8 mouse cellular contexts compared by ENCODE assay signal in genomic region chr13:62887712-62888441, GRCm38 (mm10). TPM values are rescaled to one million over a fixed set of nuclear protein-coding genes. Genes with fewer than 3 reads are reported as not detected.
DNase-seq lines count a peak whose midpoint lies in the region; ATAC-seq and TF ChIP-seq lines count a peak whose summit lies in the region.

Gene Fbp1 (minus strand): TSS chr13:62888282.

- H3K27ac ChIP-seq in heart, embryonic 16.5 days (ENCODE audit: low read length) = no peak within 1 kb of the TSS
- no peak within 1 kb of the TSS for H3K27ac ChIP-seq in embryonic facial prominence, embryonic 11.5 days (replicated peaks; ENCODE audit: low read depth, low read length)
- H3K27ac ChIP-seq in kidney, adult 2 months (ENCODE audit: insufficient read depth, low read depth, low read length) = peak within 1 kb of the TSS; percentile 95

- ATAC-seq in heart, embryonic 16.5 days (replicated peaks; ENCODE audit: extremely low read depth, insufficient read depth, low FRiP score) = peak; percentile 46; the same call in 1 of the 2 replicates
- ATAC-seq in embryonic facial prominence, embryonic 11.5 days (replicated peaks; ENCODE audit: insufficient number of reproducible peaks, low FRiP score, low TSS enrichment, low read depth) = peak; percentile 48; the same call in 1 of the 2 replicates
- peak; percentile 82 for ATAC-seq in megakaryocyte, adult 5-6 weeks (ENCODE audit: poor library complexity, severe bottlenecking)

- H3K4me1 ChIP-seq in heart, embryonic 16.5 days (ENCODE audit: control insufficient read depth, insufficient read depth, low read length) = no peaks in the 10 kb centered on the region
- no peaks in the 10 kb centered on the region for H3K4me1 ChIP-seq in embryonic facial prominence, embryonic 11.5 days (ENCODE audit: control insufficient read depth, insufficient read depth, low read length)
- H3K4me1 ChIP-seq in kidney, adult 2 months (ENCODE audit: control insufficient read depth, insufficient read depth, low read length) = peaks cover 15% of the 10 kb centered on the region

- H3K9ac ChIP-seq in heart, embryonic 16.5 days (ENCODE audit: low read length) = no peak within 1 kb of the TSS; the same call in 1 of the 2 replicates
- no peak within 1 kb of the TSS for H3K9ac ChIP-seq in embryonic facial prominence, embryonic 11.5 days (replicated peaks; ENCODE audit: low read length)

- peak within 1 kb of the TSS; percentile 57 for H3K4me2 ChIP-seq in heart, embryonic 16.5 days (ENCODE audit: low read depth, low read length)
- peak within 1 kb of the TSS; percentile 24 for H3K4me2 ChIP-seq in embryonic facial prominence, embryonic 11.5 days (ENCODE audit: low read depth, low read length)

- TF ChIP-seq CTCF in kidney, adult 2 months (conservative IDR thresholded peaks at IDR 0.05; ENCODE audit: insufficient read depth, insufficient read length, low read depth, low read length) = no peak

- no peaks in the 10 kb centered on the region; the same call in 1 of the 2 replicates for H3K9me3 ChIP-seq in heart, embryonic 16.5 days (replicated peaks; ENCODE audit: control insufficient read depth, low read length)
- H3K9me3 ChIP-seq in embryonic facial prominence, embryonic 11.5 days (replicated peaks; ENCODE audit: control insufficient read depth, low read length) = no peaks in the 10 kb centered on the region

- H3K36me3 ChIP-seq in heart, embryonic 16.5 days (ENCODE audit: control insufficient read depth, insufficient read depth) = no peaks in the 10 kb centered on the region
- H3K36me3 ChIP-seq in embryonic facial prominence, embryonic 11.5 days (replicated peaks; ENCODE audit: control insufficient read depth, insufficient read depth, low read depth, low read length) = no peaks in the 10 kb centered on the region
- H3K36me3 ChIP-seq in kidney, adult 2 months (ENCODE audit: control insufficient read depth, insufficient read depth, low read length) = no peaks in the 10 kb centered on the region; the same call in 1 of the 2 replicates

- H3K4me3 ChIP-seq in heart, embryonic 16.5 days (ENCODE audit: low read length) = peak within 1 kb of the TSS; percentile 42
- peak within 1 kb of the TSS; percentile 1; the same call in 1 of the 2 replicates for H3K4me3 ChIP-seq in embryonic facial prominence, embryonic 11.5 days (ENCODE audit: low read depth, low read length)
- peak within 1 kb of the TSS; percentile 71 for H3K4me3 ChIP-seq in kidney, adult 2 months (ENCODE audit: insufficient read depth, low read depth, low read length)

- TF ChIP-seq POLR2A in kidney, adult 2 months (IDR thresholded peaks at IDR 0.05; ENCODE audit: low read depth, low read length) = no peak

- no peak for DNase-seq in heart, postnatal 14 days
- no peak for DNase-seq in embryonic facial prominence, embryonic 11.5 days (ENCODE audit: low spot score)
- DNase-seq in kidney, adult 2 months = peak; percentile 91
- DNase-seq in thymus, postnatal 10 days (ENCODE audit: low spot score in 2 of 2) = peak; percentile 35 to 48
- DNase-seq in right cerebral cortex, postnatal 14 days = no peak
- DNase-seq in urinary bladder, postnatal 25 days (ENCODE audit: low spot score) = no peak

- 6% methylated on average over 29 of the region's 29 CpGs for WGBS in heart, embryonic 16.5 days
- 3% methylated on average over 29 of the region's 29 CpGs for WGBS in embryonic facial prominence, embryonic 11.5 days
- 7% methylated on average over 29 of the region's 29 CpGs for WGBS in kidney, adult 2 months

- peaks cover 28% of the 10 kb centered on the region for H3K27me3 ChIP-seq in heart, embryonic 16.5 days (ENCODE audit: control insufficient read depth, insufficient read depth, low read length)
- H3K27me3 ChIP-seq in embryonic facial prominence, embryonic 11.5 days (ENCODE audit: control insufficient read depth, insufficient read depth, low read length) = peaks cover 19% of the 10 kb centered on the region
- H3K27me3 ChIP-seq in kidney, adult 2 months (replicated peaks; ENCODE audit: control insufficient read depth, insufficient read depth, low read length) = no peaks in the 10 kb centered on the region

- intact Hi-C loops in heart, postnatal 14 days (cut with DNase I) = no loop called here

RNA-seq across cellular contexts. Expression of gene Fbp1, which starts in this region (rescaled TPM):
- polyA plus RNA-seq in heart, embryonic 16.5 days (2015; fragmentation: Nextera tagmentation; extraction: Ambion mirVana) = 6.5 and 7.7 TPM in 2 replicates
- not detected for total RNA-seq in heart, postnatal 14 days (2021)
- polyA plus RNA-seq in embryonic facial prominence, embryonic 11.5 days (2014; fragmentation: Nextera tagmentation; extraction: Ambion mirVana) = 0.31 TPM in 1 of 2 replicates, not detected in the other
- polyA plus RNA-seq in kidney, adult 2 months (2012; rRNA removed) = 1,525 and 1,684 TPM in 2 replicates
- total RNA-seq in megakaryocyte, adult 5-6 weeks (2015) = 0.20 and 2.7 TPM in 2 replicates
- total RNA-seq in megakaryocyte, adult 5-6 weeks (2017) = 0.70 TPM in 1 of 2 replicates, not detected in the other

Comparison
In these comparisons a context has a peak if more than half of its experiments do, and no peak if none do; other contexts are left out.
1. RNA of gene Fbp1 (polyA plus RNA-seq): 1,525 to 1,684 TPM in kidney, adult 2 months; 6.5 to 7.7 TPM in heart, embryonic 16.5 days and 0.31 TPM in embryonic facial prominence, embryonic 11.5 days; every median in the first group is over 100 times any median in the second.
2. Peak in ATAC-seq, H3K4me3 ChIP-seq and H3K4me2 ChIP-seq in embryonic facial prominence, embryonic 11.5 days; RNA of the gene not detected or under 1 TPM.
3. H3K4me3 ChIP-seq: peak in every context shown above with its lines; median percentile 71 in kidney, adult 2 months; 42 in heart, embryonic 16.5 days; 1 in embryonic facial prominence, embryonic 11.5 days.
4. DNase-seq: peak in kidney, adult 2 months (single experiment) and thymus, postnatal 10 days (2 of 2); none in heart, postnatal 14 days (0 of 2), embryonic facial prominence, embryonic 11.5 days (single experiment), right cerebral cortex, postnatal 14 days (single experiment) and urinary bladder, postnatal 25 days (single experiment).
5. Peak in every context shown above with its lines, with median percentiles within 50 percentile points of each other: ATAC-seq.